Mouse (Mus musculus) lung, postnatal 10 days (tissue): Measurements from ENCODE around the gene 3110082J24Rik.

Experiments
- DNase-seq: peaks from one replicate; pipeline ENCODE4 v3.0.0; 2021

3110082J24Rik gene

DNA sequence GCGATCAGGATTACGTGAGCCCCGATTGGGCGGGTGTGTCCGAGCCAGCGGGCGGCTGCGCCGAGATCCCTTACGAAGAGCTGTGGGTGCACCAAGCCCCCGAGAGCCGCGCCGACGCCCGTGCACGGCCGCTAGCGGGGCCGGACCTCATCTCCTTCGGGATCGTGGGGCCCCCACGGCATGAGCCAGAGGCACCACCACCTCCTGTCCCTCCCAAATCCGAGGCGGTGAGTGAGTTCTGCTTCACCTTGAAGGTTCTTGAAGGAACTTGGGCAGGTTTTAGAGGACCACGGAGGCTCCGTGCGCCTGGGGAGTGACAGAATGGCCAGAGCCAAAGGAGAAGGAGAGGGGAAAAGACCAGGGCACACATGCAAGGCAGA lies 8.9 kb upstream of the 3110082J24Rik start:
- no peak for DNase-seq

DNA sequence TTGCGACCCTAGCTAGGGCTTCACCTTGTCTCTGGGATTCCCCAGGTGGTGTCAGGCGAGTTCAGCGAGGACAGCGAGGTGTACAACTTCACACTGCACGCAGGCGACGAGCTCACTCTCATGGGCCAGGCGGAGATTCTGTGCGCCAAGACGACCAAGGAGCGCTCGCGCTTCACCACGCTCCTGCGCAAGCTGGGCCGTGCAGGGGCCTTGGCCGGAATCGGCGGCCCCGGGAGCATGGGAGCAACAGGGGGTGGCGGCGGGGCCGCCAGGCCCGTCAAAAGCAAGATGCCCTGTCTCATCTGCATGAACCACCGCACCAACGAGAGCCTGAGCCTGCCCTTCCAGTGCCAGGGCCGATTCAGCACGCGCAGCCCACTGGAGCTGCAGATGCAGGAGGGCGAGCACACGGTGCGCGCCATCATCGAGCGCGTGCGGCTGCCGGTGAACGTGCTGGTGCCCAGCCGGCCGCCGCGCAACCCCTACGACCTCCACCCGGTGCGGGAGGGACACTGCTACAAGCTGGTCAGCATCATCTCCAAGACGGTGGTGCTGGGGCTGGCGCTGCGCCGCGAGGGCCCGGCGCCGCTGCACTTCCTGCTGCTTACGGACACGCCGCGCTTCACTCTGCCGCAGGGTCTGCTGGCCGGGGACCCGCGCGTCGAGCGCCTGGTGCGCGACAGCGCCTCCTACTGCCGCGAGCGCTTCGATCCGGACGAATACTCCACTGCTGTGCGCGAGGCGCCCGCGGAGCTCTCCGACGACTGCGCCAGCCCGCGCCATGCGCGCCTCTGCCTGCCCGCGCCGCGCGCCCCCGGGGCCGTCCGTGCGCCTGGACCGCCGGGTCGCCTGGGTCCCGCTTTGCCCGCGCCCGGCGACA lies 8.2 kb upstream of the 3110082J24Rik start:
- DNase-seq, result peak; percentile 83

DNA sequence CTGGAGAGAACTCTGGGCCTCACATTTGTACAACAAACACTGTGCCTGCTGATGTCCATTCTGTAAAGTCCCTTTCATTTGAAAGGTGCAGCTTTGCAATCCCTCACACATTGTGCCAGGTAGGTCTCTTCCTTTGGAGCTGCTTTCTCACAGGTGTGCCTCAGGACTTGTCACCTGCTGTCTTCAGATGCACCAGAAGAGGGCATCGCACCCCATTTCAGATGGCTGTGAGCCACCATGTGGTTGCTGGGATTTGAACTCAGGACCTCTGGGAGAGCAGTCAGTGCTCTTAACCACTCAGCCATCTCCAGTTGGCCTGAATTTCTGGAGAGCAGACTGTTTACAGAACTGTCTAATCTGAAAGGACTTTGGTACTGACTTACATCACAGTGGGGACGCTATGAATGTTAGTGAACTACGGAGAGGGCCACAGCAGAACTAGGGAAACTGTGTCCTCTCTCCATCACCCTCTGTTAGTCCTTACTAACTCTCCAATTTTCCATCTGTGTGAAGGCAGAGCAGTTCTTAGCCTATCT lies 6.7 kb upstream of the 3110082J24Rik start:
- no peak for DNase-seq

DNA sequence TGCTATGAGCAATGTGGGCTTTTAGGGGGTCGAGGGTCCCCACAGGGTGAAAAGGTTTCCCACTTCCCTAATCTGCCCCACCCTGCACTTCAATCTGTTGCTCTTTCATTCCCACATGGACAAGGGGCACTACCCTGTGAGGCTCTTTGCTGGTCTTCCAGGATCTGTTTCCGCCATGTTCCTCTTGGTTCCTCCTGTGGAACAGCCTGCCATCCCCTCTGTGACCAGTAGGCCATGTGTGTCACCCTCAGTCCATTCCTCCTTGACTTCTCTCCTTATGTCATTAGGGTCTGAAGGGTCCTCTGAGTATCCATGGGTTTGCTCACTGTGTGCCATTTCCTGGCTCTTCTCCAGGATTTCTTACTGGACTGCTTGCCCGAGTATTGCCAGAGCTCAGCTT lies 5.9 kb upstream of the 3110082J24Rik start:
- no peak for DNase-seq

DNA sequence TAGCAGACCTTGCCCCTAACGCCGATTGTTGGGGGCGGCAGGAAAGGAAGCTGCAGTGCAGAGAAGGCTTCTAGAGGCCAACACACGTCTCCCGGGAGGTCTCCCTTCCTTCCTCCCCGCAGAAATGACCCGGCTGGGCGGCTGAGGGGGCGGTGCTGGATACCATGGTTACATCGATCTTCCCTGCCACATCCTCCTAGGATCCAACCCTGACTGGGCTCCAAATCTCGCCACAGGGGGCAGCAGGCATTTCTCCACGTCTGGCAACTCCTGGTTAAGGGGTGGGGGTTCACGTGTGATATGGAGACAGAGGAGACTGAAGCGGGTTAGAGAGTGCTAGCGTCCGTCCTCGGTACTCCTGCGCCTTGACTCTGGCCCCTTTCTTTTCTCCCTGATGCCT lies 5.2 kb upstream of the 3110082J24Rik start:
- peak; percentile 63 for DNase-seq

DNA sequence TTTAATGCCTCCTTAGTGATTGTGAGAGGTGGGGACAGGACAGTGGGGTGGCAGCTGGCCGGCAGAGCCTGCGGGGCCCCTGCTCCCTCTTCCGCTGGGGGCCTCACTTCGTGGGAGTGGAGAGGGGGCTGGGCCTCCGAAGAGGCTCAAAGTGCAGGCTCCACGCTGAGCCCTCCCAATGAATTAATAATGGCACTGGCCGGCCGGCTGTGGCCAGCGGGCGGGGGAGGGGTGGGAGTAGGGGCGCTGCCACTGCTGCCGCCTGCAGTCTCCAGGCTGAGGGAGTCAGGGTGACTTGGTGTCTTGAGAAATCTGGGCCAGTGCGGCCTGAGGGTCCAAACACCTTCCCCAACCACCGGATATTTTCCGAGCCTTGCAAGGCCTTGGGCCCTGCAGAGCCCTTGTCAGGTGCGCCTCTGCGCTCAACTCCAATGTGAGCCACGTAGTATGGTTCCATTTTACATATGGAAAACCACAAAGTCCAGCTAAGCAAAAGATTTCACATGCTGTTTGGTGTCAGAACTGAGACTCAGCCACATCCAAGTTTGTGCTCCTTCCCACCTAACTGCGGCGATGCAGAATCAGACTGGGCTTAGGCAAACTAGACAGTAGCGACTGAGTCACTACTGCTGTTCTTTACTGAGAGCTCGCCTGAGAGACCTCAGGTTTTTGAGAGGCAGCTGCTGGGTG lies 4.6 kb upstream of the 3110082J24Rik start:
- DNase-seq, result no peak

DNA sequence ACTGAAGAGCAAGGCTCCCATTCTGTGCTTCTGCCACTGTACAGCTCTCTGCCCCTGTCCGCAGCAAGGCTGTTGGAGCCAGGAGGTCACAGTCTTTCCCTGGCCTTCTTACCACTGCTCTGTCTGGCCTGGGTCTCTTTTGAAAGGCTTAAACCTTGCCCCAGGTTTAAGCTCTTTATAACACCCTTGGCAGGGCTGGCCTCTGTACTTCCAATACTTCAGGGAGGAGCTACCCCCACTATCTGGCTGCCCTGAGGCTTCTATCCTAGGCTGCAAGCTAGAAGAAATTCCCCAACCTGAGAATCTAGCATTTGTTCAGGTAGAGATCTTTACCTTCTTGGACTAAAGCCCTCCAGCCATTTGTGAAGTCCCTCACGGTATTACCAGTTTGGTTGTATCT lies 4.0 kb upstream of the 3110082J24Rik start:
- DNase-seq, result no peak

DNA sequence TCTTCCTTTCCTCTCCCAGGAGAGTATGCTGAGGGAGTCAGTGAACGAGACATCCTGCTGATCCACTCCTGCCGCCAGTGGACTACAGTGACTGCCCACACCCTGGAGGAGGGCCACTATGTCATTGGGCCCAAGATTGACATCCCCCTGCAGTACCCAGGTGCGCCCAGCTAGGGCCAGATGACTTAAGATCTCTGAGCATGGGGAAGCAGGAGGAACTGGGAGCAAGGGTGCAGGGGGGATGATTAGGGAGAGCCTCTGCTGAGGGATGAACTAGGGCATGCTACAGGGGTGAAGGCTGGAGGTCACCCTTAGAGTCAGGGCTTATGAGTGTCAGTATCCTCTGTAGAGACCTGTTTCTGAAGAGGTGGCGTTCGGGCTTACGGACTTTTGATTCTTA lies 2.3 kb upstream of the 3110082J24Rik start:
- no peak for DNase-seq

DNA sequence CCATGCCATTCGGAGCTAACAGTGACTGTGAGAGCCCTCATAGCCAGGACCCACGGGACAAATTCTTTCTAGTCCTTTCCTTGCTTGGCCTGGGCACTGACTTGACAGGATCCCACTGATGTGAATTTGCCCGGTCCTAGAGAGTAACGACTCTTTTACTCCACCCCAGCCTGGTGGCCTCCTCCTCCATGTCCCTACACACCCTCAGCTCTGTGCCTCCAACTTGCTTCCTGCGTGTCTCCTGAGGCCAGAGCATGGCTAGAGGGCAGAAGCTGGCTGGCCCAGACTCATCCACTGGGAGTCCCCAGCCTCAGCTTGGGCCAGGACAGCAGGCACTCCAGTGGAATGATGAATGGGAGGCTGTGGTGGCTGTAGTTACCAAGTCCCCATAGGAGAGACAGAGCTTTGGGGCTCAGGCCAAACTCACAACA lies 1.7 kb upstream of the 3110082J24Rik start:
- no peak for DNase-seq

DNA sequence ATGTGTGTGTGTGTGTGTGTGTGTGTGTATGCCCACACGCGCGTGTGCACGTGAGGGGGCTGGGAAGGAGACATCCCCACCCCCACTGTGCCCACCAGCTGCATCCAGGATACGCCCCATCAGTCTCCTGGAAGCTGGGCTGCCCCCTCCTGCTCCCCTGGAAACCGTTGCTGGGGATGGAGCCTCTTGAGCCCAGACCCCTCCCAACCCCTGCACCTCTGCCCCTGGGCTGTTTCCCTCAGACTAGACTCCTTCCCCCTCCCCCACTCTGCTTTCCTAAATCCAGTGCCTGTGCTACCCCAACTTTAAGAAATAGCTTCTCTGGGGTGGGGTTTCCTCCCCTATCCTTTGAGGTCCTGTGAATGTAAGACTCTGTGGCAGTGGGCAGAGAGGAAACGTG lies 1.3 kb upstream of the 3110082J24Rik start:
- DNase-seq, result no peak

DNA sequence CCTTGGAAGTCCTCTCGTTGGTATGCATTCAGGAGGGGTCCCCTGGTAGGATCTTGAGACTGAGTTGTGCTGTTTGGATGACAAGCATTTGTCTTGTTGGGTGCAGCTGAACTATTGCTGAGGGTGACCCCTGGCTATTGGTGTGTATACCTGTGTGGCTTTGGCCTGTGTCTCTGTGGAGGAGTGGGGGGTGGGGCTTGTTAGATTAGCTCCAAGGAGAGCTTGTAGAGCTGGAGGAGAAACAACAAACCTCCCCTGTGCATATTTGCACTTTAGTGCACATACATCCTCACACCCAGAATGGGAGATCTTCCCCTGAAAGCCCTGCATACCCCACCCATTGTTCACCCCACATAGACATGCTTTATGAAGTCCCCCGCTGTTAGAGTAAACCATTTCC lies 870 bp upstream of the 3110082J24Rik start:
- no peak for DNase-seq

DNA sequence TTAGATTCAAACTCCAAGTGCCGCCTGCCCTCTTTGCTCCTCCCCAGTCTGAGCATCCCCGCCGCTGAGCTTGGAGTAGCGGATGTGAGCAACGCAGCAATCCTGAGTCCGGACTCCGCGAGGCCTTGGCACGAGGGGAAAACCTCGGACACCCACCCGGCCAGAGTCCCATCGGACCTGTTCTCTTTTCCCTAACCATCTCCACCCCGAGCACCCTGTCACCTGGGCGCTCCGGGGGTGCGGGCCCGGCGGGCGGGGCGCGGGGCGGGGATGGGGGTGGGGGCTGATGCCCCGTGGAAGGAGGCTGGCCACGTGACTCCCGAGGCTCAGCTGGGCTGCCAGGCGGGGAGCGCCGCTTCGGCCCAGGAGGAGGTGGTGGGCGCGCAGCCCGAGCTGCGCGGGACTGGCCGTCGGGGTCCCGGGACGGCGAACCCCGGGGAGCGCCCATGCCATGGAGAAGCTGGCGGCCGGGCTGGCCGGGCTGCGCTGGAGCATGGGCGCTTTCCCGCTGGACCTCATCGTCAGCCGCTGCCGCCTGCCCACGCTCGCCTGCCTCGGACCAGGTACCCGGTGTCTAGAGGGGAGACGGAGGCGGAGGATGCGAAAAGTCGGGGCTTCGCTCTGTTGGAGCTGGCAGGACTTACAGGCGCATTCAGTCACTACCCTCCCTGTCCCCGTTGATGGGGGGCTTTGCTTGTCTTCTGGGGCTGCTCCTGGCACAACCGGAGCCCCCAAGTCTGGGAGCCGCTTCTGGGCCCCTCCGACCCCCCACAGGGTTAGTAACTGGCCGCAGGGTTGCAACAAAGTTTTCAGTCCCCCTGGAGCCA lies 832 bp downstream of the 3110082J24Rik start, which contains the start of gene Garem2:
Gene Garem2 (plus strand): TSS at position 321 of the 827 bp plus-strand sequence.
- peak; percentile 39 for DNase-seq

DNA sequence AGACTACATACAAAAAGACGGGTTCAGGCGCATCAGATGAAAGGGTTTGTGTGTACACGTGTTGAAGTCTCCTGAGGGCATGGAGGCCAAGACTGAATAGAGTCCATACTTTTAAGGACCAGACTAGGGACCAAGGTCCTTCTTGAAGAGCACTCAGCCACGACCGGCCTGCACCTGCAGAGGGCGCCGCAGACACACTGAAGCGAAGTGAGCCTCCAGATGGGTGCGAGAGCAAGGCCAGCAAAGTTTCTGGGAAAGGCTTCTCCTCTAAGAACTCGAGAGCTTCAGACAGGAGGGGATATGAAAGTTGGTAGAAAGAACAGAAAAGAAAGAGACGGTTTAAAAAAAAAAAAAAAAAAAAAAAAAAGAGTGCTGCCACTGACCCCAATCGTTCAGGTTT lies 1.5 kb downstream of the 3110082J24Rik start:
- peak; percentile 47 for DNase-seq

DNA sequence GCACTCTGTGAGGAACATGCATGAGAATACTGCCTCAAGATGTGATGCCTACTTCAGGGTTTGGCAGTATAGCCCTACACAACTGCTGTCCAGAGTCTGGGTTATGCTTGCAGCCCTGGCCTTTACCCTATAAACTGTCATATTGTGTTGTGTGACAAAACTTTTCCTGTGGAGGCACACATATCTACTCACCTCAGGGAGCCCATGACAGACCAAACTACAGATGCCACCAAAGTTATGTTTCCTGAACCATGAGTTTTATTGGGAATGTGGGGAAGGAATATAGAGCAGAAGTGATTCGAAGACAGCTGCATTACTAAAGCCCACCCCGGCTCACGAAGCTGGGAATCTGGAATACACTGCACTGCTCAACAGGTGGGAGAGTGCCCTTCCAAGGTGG lies 2.5 kb downstream of the 3110082J24Rik start:
- DNase-seq, result no peak

DNA sequence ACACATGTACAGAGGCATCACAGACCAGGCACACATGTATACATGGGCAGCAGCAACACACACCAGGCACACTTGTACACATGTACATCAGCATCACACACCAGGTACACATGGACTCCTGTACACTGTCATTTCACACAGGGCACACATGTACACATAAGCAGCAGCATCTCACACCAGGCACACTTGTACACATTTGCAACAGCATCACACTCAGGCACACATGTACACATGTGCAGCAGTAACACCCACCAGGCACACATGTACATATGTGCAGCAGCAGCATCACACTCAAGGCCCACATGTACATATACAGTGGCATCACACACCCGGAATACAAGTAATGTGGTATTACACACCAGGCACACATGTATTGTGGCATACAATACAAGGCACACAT lies 7.6 kb downstream of the 3110082J24Rik start:
- no peak for DNase-seq

DNA sequence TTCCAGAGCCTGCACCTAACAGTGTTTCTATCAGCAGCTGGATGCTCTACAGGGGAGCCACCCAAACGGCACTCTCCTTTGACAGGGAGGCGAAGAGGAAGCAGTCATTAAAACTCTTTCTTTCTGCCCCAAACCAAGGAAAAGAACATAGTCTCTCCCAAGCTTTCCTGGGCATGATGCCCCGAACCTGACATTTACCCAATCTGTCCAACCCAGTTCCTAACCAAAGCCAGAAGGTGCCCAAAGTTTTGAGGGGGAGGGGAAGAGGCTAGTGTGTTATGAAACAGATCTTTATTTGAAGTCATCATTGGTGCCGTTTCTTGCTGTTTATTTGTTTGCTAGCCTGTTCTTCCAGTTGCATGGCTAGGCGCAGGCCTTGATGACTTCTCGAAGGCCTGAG lies 10.2 kb downstream of the 3110082J24Rik start:
- no peak for DNase-seq

DNA sequence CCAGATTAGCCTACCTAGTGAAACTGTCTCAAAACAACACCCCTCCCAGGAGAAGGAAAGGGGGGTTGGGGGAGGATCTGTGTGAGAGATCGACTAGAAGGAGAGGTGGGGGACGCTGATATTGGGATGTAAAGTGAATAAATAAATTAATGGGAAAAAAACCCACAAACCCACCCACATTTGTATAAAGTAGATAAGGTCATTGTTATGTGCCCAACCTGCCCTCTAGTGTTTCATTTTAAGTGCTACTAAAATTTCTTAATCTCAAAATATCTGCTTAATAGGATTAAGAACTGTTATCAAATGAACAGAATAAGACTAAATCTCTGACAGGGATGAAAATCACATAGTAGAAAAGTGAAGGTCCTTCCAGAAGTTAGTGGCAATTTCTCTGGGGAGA lies 11.5 kb downstream of the 3110082J24Rik start:
- DNase-seq, result no peak

DNA sequence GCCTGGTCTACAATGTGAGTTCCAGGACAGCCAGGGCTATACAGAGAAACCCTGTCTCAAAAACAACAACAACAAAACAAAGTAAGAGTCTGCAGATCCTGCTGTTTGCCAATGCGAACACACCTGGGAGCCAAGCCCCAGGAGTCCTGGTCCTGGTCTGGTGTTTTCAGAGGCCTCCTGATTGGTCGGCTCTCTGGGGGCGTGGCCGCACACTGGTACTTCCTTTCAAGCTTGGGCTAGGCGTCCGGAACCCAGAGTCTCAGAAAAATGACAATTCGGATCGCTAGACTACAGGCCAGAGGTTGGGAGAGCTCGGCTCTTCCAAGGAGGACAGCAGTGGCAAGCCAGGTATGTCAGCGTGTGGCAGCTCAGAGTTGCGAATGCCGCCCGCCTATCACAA lies 13.2 kb downstream of the 3110082J24Rik start:
- no peak for DNase-seq

DNA sequence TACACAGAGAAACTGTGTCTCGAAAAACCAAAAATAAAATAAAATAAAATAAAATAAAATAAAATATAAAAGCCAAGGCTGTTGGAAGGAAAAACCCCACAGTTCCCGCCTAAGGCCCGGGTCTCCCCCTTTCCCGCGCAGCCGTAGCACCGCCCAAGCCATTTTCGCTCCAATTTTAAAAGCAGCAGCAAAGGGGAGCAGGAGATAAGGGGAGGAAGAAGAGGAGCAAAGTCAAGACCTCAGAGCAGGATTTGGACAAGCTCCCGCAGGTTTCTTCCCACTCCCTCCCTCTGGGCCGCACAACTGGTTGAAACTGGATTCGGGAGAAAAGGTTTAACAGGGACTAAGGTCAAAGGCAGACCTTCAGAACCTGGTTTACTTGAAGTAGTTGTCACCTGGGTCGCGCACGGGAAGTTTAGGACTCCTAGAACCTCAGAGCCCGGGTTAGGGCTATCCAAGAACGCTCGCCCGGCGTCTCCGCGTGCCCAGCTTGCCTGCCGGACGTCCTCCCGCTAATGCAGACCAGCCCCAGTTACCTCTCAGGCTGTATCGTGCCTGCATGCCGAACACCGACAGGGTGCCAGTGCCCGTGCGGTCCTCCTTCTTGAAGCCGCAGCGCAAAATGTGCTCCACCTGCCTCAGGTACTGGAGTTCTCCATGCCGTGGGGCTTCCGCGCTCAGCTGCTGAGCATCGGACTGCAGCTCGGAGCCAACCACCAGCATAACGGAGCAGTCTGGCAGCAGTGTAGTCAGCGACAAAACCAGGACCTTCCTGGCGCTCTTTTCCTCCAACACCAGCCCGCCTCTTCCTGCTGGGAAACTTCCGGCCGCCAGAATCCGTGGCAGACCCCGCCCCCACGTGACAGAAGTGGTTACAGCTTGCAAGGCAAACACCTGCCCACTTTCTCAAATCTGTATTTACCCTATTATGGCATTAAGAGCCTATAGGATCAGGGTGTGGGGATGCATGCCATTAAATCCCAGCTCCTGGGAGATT lies 32.8 kb downstream of the 3110082J24Rik start, which contains the start of gene Tyms:
Gene Tyms (minus strand): TSS at position 793 of the 997 bp plus-strand sequence.
- DNase-seq, result peak; percentile 87

DNA sequence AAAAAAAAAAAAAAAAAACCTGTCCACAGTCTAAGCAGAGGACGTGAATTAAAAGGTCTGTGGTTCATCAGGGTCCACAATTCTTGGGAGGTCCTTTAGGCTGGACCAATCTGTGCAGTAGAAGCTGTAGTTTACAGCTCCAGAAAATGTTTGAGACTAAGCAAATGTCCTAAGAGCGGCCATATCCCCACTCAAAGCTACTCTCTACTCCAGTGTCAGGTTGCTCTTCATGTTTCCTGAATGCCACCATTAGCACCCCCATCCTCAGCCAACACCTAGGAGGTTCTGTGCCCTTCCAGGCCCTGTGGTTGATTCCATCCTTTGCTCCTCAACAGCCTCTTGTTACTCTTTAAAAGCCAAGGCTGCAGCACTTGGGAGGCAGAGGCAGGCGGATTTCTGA lies 33.5 kb downstream of the 3110082J24Rik start:
- no peak for DNase-seq

DNA sequence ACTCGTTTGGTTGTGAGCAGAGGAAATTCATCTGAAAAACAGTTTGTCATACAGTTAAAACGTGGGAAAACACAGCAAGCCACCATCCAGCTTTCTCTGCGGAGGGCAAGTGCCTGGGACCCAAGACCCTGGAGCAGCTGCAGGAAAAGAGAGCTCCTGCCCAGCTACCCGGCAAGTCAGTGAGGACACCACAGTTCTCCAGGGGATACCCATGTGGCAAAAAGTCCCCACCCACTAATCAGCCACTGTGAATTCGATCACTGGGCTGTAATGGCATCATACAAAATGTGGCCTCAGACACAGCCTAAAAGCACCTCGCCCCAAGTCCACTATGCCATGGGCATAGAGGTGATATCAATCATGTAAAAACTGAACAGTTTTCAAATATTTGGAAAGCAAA lies 34.2 kb downstream of the 3110082J24Rik start:
- no peak for DNase-seq

DNA sequence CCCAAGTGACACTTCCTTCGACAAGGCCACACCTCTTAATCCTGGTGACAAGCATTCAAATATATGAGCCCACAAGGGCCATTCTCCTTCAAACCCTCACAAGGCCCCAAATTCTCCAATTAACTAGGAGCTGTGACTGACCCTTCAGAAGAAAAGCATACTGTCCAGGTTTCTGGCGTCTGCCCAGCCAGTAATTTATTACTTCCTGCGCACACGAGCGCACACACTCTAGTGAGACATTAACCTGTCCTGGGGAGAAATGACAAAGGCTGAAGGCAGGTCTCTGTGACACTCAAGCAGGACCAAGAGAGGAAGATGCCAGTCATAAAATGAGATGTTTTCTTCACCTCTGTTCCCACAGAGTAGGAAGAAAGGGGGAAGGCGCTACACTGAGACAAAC lies 38.2 kb downstream of the 3110082J24Rik start:
- DNase-seq, result no peak
